Mouse (Mus musculus) lung, adult 2 months (tissue): ENCODE measurements around the gene Tab1.

ENCODE experiments used
- CTCF ChIP-seq: fragments of 200-500 bp; IDR thresholded peaks from 2 replicates; pipeline ENCODE4 v1.5.1; 2011; ENCODE audit warnings: mild to moderate bottlenecking, low read length, control low read depth; ENCODE audit not compliant: insufficient read depth
- POLR2A ChIP-seq: fragments of 200-500 bp; IDR thresholded peaks from 2 replicates; pipeline ENCODE4 v1.6.1; 2011; ENCODE audit warnings: low read depth, mild to moderate bottlenecking, control low read depth, low read length, borderline replicate concordance; ENCODE audit errors: extremely low read depth

DNA sequence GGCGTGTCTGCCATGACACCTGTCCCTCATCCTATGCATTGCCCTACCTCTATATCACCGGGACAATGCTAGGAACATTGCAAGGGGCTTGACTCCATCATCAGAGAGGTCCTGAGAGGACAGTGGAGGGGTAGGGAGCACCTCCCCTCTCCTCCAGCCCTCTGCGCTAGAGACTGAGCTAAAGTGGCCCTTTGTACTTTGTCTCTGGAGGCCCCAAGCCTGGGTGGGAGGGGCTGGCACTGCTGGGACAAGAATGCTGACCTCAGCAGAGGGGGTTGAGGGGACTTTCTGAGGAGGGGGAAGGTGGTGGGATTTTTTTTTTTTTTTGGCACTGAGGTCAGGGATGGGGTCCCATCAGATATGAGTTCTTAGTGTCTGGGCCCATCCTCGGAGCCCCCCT lies 57.1 kb downstream of the Tab1 start:
- TF ChIP-seq CTCF (no peak), POLR2A (no peak)
